Mouse (Mus musculus) liver, postnatal 0 days (tissue): ENCODE data around the gene Slc17a8.

Experiments used
- CTCF ChIP-seq: sonication (generic); IDR thresholded peaks from 2 replicates; pipeline ENCODE4 v1.5.1; 2016; ENCODE audit warnings: antibody characterized with exemption, low read depth
- EP300 ChIP-seq: IDR thresholded peaks from 2 replicates; pipeline ENCODE4 v1.6.1; 2016; ENCODE audit warnings: antibody characterized with exemption, low read depth, mild to moderate bottlenecking

GRCm38 (mm10) chr10:89595514-89595913, 25.5 kb downstream of the Slc17a8 start:
- TF ChIP-seq CTCF (no peak), EP300 (no peak)
